8 mouse cellular contexts compared by ENCODE assay signal in the genomic region with DNA sequence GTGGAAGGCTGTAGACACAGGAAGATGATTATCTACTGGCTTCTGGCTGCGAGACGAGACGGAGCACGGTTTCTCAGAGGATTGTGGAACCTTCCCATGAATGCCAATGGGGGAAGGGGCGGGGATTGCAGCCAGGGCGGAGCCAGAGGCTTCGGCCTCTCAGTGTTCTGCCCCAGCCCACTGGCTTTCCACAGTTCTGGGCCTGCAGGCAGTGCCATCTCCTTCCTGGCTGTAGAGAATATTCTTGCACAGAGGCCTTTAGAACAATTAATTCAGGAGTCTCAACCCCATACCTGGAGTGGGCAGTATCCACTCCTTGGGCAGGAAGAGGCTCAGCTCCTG. TPM values are rescaled to one million over a fixed set of nuclear protein-coding genes. Genes with fewer than 3 reads are reported as not detected.
DNase-seq lines count a peak whose midpoint lies in the region; ATAC-seq and TF ChIP-seq lines count a peak whose summit lies in the region.

No protein-coding gene starts in this region.

- H3K27me3 ChIP-seq in heart, embryonic 14.5 days (ENCODE audit: control insufficient read depth, insufficient read depth, low read length) = no peaks in the 10 kb centered on the region
- H3K27me3 ChIP-seq in limb, embryonic 12.5 days = no peaks in the 10 kb centered on the region
- no peaks in the 10 kb centered on the region for H3K27me3 ChIP-seq in midbrain, postnatal 0 days (ENCODE audit: insufficient read depth, low read length)

- H3K9ac ChIP-seq in heart, embryonic 14.5 days (ENCODE audit: low read length) = 0 out of 2 replicates have a peak overlapping the region, but pooled peaks have one; percentile 22
- H3K9ac ChIP-seq in limb, embryonic 12.5 days (replicated peaks) = no peak overlapping the region
- no peak overlapping the region for H3K9ac ChIP-seq in midbrain, postnatal 0 days (replicated peaks; ENCODE audit: low read length, poor library complexity, severe bottlenecking)

- no peaks in the 10 kb centered on the region for H3K36me3 ChIP-seq in heart, embryonic 14.5 days (ENCODE audit: control insufficient read depth, insufficient read depth, low read length)
- H3K36me3 ChIP-seq in limb, embryonic 12.5 days = no peaks in the 10 kb centered on the region
- no peaks in the 10 kb centered on the region for H3K36me3 ChIP-seq in midbrain, postnatal 0 days (ENCODE audit: insufficient read depth, low read length)

- TF ChIP-seq CTCF in midbrain, postnatal 0 days (IDR thresholded peaks at IDR 0.05) = no peak

- WGBS in heart, embryonic 14.5 days = 10% methylated on average over 7 of the region's 7 CpGs
- 0% methylated on average over 7 of the region's 7 CpGs for WGBS in limb, embryonic 12.5 days
- WGBS in midbrain, postnatal 0 days = 5% methylated on average over 7 of the region's 7 CpGs

- peak overlapping the region; percentile 61 for H3K4me2 ChIP-seq in heart, embryonic 14.5 days (ENCODE audit: low read length)
- H3K4me2 ChIP-seq in limb, embryonic 12.5 days = peak overlapping the region; percentile 44
- 0 out of 2 replicates have a peak overlapping the region, but pooled peaks have one; percentile 15 for H3K4me2 ChIP-seq in midbrain, postnatal 0 days (ENCODE audit: low read depth, low read length, poor library complexity, severe bottlenecking)

- H3K9me3 ChIP-seq in heart, embryonic 14.5 days (ENCODE audit: control insufficient read depth, low read length) = no peaks in the 10 kb centered on the region
- no peaks in the 10 kb centered on the region for H3K9me3 ChIP-seq in limb, embryonic 12.5 days
- no peaks in the 10 kb centered on the region for H3K9me3 ChIP-seq in midbrain, postnatal 0 days (ENCODE audit: low read length)

- ATAC-seq in heart, embryonic 14.5 days (ENCODE audit: insufficient number of reproducible peaks, insufficient read depth, low FRiP score, low read depth) = peak; percentile 61; the same call in 1 of the 2 replicates
- ATAC-seq in limb, embryonic 12.5 days (ENCODE audit: insufficient number of reproducible peaks, insufficient read depth, low FRiP score, low TSS enrichment, low read depth) = 0 out of 2 replicates have a peak, but pooled peaks have one; percentile 31
- no peak for ATAC-seq in midbrain, postnatal 0 days (ENCODE audit: low FRiP score)

- H3K4me1 ChIP-seq in heart, embryonic 14.5 days (ENCODE audit: control insufficient read depth in 2 of 2, insufficient read depth in 2 of 2, low read length in 2 of 2) = peaks cover 0 to 5% of the 10 kb centered on the region in 2 experiments; a peak in 1 of 4 replicates
- peaks cover 12% of the 10 kb centered on the region for H3K4me1 ChIP-seq in limb, embryonic 12.5 days (replicated peaks)
- H3K4me1 ChIP-seq in midbrain, postnatal 0 days (ENCODE audit: insufficient read depth, low read length) = no peaks in the 10 kb centered on the region

- DNase-seq in 3134 (ENCODE audit: extremely low read depth, insufficient read length, low spot score) = peak; percentile 61
- DNase-seq in NIH3T3 (ENCODE audit: low read depth) = peak; percentile 61
- DNase-seq in midbrain, postnatal 0 days (ENCODE audit: low spot score) = peak; percentile 42
- no peak for DNase-seq in adipocyte (ENCODE audit: low spot score)
- DNase-seq in frontal cortex, postnatal 10 days (ENCODE audit: low spot score in 2 of 2) = no peak
- no peak for DNase-seq in frontal cortex, postnatal 25 days (ENCODE audit: low spot score in 2 of 2)

- no peak overlapping the region for H3K27ac ChIP-seq in heart, embryonic 14.5 days (replicated peaks in 1 of 2; ENCODE audit: control insufficient read depth in 1 of 2, insufficient read depth in 1 of 2, low read depth in 2 of 2, low read length in 2 of 2)
- H3K27ac ChIP-seq in limb, embryonic 12.5 days = no peak overlapping the region
- no peak overlapping the region for H3K27ac ChIP-seq in midbrain, postnatal 0 days (ENCODE audit: low read depth, low read length)

- H3K4me3 ChIP-seq in heart, embryonic 14.5 days (ENCODE audit: control insufficient read depth in 1 of 2, insufficient read depth in 1 of 2, low read depth in 1 of 2, low read length in 2 of 2) = peak overlapping the region; percentile 1 to 22; a peak in 1 of 4 replicates
- H3K4me3 ChIP-seq in limb, embryonic 12.5 days (replicated peaks) = peak overlapping the region; percentile 2; the same call in 1 of the 2 replicates
- H3K4me3 ChIP-seq in midbrain, postnatal 0 days (ENCODE audit: low read depth, low read length) = no peak overlapping the region

RNA-seq across cellular contexts. Expression of a gene that starts 18.9 kb away (rescaled TPM):
- polyA plus RNA-seq in heart, embryonic 14.5 days (2014; fragmentation: Nextera tagmentation; extraction: Ambion mirVana) = 0.07 TPM in 1 of 2 replicates, not detected in the other
- 8.6 and 9.9 TPM in 2 replicates for polyA plus RNA-seq in limb, embryonic 12.5 days (2016; fragmentation: Nextera tagmentation; extraction: Ambion mirVana)
- total RNA-seq in midbrain, postnatal 0 days (2014; rRNA removed) = 7.0 and 8.4 TPM in 2 replicates
- 0.65 and 0.83 TPM in 2 replicates for polyA plus RNA-seq in midbrain, postnatal 0 days (2015; fragmentation: Nextera tagmentation; extraction: Ambion mirVana)

Comparison
In these comparisons a context has a peak if more than half of its experiments do, and no peak if none do; other contexts are left out.
1. DNase-seq: peak in 3134 (single experiment), NIH3T3 (single experiment) and midbrain, postnatal 0 days (single experiment); none in adipocyte (single experiment), frontal cortex, postnatal 10 days (0 of 2) and frontal cortex, postnatal 25 days (0 of 2).
2. Peak in every context shown above with its lines, with median percentiles within 50 percentile points of each other: H3K4me2 ChIP-seq.